Comparison of ENCODE assay signal across 10 mouse cellular contexts in the genomic region with DNA sequence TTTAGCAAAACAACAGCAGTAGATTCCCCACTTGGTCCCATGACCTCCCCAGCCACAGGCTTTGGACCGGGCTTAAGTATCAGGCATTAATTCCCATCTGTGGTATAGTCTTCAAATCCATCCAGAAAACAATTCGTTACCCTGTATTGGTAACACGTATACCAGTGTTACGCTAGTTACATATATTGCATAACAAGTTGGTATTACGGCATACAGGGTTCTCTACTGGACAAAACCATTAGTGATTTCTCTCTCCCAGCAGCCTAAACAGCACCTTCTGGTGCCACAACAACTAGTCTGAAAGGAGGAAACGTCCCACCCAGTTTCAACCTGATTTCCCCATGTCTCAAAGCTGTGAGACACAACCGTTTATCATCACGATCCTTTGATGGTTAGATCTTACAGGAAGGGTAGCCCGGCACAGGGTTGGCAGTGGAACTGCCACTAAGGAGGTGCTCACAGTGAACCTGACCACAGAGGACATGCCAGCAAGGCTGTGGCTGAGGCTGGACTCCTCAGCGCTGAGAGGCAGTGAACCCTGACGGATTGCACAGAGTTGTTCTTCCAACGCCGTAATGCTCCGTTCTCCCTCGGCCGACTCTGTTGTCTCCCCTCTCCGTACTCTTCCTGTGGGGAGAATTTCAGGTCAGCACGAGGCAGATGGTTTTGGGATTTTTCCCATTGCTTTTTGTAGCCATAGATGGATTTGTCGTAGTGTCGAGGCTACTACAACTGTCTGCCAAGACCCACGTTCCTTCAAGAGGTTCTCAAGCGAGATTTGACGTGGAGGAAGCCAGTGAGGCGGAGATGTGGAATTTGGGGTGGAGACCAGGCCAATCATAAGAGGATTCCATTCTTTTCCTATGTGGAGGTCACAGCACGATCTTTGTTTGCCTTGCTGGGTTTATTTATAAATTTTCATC. TPM values are rescaled to one million over a fixed set of nuclear protein-coding genes. Genes with fewer than 3 reads are reported as not detected.
DNase-seq lines count a peak whose midpoint lies in the region; ATAC-seq lines count a peak whose summit lies in the region.
"Had no signal": no experiment of that assay in that cellular context is flagged by ENCODE, and none has a peak within 500 bp of the region (broad histone marks: within the 10 kb centered on the region; RNA-seq: fewer than 3 reads in every experiment).

No protein-coding gene starts in this region.

- DNase-seq in NIH3T3 (ENCODE audit: low read depth): peak; percentile 22
- peak; percentile 51 for DNase-seq in kidney, postnatal 10 days
- DNase-seq in cerebellum, adult 18-20 months: no peak
- DNase-seq in ovary, postnatal 36 days (ENCODE audit: low spot score): no peak
- no peak for DNase-seq in spleen, adult 18-20 months
- DNase-seq: adrenal gland, postnatal 14 days; cerebellum, postnatal 14 days; gastrocnemius, postnatal 36 days had no signal

- ATAC-seq in granulocyte monocyte progenitor cell, adult 5-6 weeks (replicated peaks; ENCODE audit: poor library complexity, severe bottlenecking): peak; percentile 75
- peak; percentile 76 for ATAC-seq in megakaryocyte progenitor cell, adult 5-6 weeks (replicated peaks; ENCODE audit: poor library complexity)

RNA-seq across cellular contexts. Expression of gene Mtif3, which starts 10.5 kb away (rescaled TPM):
- total RNA-seq in granulocyte monocyte progenitor cell, adult 5-6 weeks (2014; fragmentation: Nextera tagmentation): 9.5 and 11.8 TPM in 2 replicates
- 24.9 and 27.5 TPM in 2 replicates for total RNA-seq in granulocyte monocyte progenitor cell, adult 5-6 weeks (2017)
- total RNA-seq in megakaryocyte progenitor cell, adult 5-6 weeks (2015): 8.5 and 14.5 TPM in 2 replicates
- 27.3 and 38.0 TPM in 2 replicates for total RNA-seq in megakaryocyte progenitor cell, adult 5-6 weeks (2017)

RNA-seq across cellular contexts. Expression of gene Gtf3a, which starts 25.7 kb away (rescaled TPM):
- 85.0 and 114 TPM in 2 replicates for total RNA-seq in granulocyte monocyte progenitor cell, adult 5-6 weeks (2014; fragmentation: Nextera tagmentation)
- 126 and 134 TPM in 2 replicates for total RNA-seq in granulocyte monocyte progenitor cell, adult 5-6 weeks (2017)
- total RNA-seq in megakaryocyte progenitor cell, adult 5-6 weeks (2015): 115 and 127 TPM in 2 replicates
- total RNA-seq in megakaryocyte progenitor cell, adult 5-6 weeks (2017): 162 and 163 TPM in 2 replicates

Comparison
In these comparisons a context has a peak if more than half of its experiments do, and no peak if none do; other contexts are left out.
1. DNase-seq: peak in NIH3T3 (single experiment) and kidney, postnatal 10 days (single experiment); none in cerebellum, adult 18-20 months (0 of 2), ovary, postnatal 36 days (single experiment) and spleen, adult 18-20 months (0 of 2).